Mouse (Mus musculus) myocyte (in vitro differentiated cells): Measurements from ENCODE around the gene Cabcoco1.

Experiments used
- E2F4 ChIP-seq: IDR thresholded peaks from one replicate; pipeline ENCODE4 v1.6.1; 2011; ENCODE audit warnings: mild to moderate bottlenecking, control low read depth, moderate library complexity; ENCODE audit not compliant: insufficient read depth
- MAX ChIP-seq: IDR thresholded peaks from one replicate; pipeline ENCODE4 v1.6.1; 2011; ENCODE audit warnings: low read depth, mild to moderate bottlenecking, control low read depth
- MYOG ChIP-seq, 3 experiments: IDR thresholded peaks; one replicate each; pipeline ENCODE4 v1.6.1; 2011; ENCODE audit warnings: control low read depth in 2 of 3, low read depth in 2 of 3, mild to moderate bottlenecking in 2 of 3; ENCODE audit not compliant: insufficient read length in 2 of 3, control insufficient read depth in 1 of 3, insufficient read depth in 1 of 3
- POLR2A ChIP-seq: IDR thresholded peaks from one replicate; pipeline ENCODE4 v1.6.1; 2011; ENCODE audit warnings: low read depth, mild to moderate bottlenecking, control low read depth, moderate library complexity; ENCODE audit not compliant: insufficient read length
- REST ChIP-seq: IDR thresholded peaks from one replicate; pipeline ENCODE4 v1.6.1; 2011; ENCODE audit warnings: mild to moderate bottlenecking, control low read depth, moderate library complexity; ENCODE audit not compliant: insufficient read depth, insufficient read length
- TCF12 ChIP-seq: IDR thresholded peaks from one replicate; pipeline ENCODE4 v1.6.1; 2011; ENCODE audit warnings: mild to moderate bottlenecking, control low read depth; ENCODE audit not compliant: poor library complexity, insufficient read depth, severe bottlenecking
- USF1 ChIP-seq: IDR thresholded peaks from one replicate; pipeline ENCODE4 v1.6.1; 2011; ENCODE audit warnings: low read depth, mild to moderate bottlenecking, control low read depth, moderate library complexity

DNA sequence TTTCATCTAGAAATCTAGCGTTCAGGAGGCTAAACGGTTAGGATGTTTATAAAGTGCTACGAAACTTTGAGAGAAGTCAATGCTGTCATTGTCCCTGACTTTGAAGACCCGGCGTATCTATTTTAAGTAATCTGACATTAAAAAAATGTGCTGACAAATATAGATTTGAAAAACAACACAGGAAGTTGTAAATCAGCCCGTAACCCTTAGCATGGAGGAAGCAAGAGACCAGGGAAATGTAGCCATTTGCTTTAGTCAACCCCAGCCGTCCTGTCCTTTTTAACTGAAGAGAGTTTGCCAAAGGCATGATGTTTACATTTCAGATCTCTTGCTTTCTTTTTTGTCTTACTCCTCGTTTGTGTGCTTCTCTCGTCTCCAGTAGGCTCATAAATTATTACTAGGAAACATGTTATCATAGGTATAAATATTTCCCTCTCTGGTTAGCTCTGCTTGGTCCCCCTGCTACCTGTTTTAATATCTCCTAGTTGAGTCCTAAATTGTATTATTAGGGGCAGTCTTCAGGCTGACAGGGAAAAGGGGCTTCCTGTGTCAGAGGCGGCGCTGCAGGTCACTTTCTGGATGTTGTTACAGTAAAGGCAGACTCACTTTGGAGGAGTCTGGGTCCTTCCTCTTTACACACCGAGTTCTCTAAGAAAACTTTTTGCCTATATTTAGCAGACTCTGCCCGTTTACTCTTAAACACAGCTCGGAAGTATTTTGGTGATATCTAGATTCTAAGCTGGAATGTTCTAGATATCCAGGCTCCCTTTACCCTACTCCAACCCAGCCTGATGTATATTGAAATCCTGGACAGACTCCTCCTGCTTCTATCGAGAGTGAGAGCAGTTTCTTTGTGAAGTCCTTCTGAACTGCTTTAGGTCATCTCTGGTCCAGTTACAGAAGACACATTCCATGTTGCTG lies 95.6 kb downstream of the Cabcoco1 start:
- TF ChIP-seq TCF12 (no peak), POLR2A (no peak), REST (no peak), E2F4 (no peak), MAX (no peak), USF1 (no peak), MYOG (IDR thresholded peaks at IDR 0.05; ENCODE audit: control insufficient read depth in 1 of 3, insufficient read depth in 1 of 3, insufficient read length in 2 of 3, low read depth in 2 of 3) (no peak)
